Mouse (Mus musculus) lung, postnatal 0 days (tissue): ENCODE data around the gene Lca5.

Experiments used
- CTCF ChIP-seq: IDR thresholded peaks from 2 replicates; pipeline ENCODE4 v1.5.1; 2016; ENCODE audit warnings: antibody characterized with exemption, mild to moderate bottlenecking
- EP300 ChIP-seq: IDR thresholded peaks from 2 replicates; pipeline ENCODE4 v1.6.1; 2016; ENCODE audit warnings: antibody characterized with exemption, mild to moderate bottlenecking, control low read depth

DNA sequence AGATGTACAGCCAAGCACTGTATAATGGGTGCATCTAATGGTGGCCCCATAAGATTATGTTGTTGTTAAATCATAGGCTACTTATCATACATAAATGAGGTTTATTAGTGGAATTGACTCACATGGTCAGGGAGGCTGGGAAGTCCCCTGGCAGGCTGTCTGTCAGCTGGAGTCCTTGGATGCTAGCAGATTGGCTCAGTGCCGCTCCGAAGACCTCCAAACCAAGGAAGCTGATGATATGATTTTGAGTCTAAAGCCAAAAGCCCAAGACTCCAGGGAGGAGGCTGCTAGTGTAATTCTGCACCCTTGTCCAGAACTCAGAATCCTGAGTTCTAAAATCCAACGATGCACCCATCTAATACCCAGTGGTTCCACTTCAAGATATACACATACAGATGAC is 45.0 kb upstream of the Lca5 start:
- TF ChIP-seq CTCF (no peak), EP300 (no peak)
